Mouse (Mus musculus): Measurements from ENCODE around the gene Ppp1r1c.

The Ppp1r1c gene

DNA sequence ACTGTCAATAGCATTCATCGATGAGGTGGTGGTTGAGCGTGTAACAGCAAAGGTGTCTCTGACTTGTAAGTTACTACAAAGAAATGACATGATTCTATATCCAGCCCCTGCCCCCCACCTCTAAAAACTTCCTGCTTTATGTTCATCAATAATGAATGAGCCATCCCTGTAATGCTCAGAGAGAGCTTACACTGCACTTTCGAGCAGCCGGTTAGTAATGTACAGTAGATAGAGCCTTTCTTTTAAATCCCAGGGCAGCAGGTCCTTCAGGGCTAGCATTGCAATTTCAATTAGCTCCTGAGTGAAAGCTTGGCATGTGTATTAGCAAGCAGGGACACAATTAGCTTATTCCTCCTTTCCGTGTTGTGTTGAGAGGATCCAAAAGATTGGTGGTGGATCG lies at the start of gene Ppp1r1c:
Gene Ppp1r1c (plus strand): TSS at position 206 of the 400 bp plus-strand sequence.
- no peak for DNase-seq

DNA sequence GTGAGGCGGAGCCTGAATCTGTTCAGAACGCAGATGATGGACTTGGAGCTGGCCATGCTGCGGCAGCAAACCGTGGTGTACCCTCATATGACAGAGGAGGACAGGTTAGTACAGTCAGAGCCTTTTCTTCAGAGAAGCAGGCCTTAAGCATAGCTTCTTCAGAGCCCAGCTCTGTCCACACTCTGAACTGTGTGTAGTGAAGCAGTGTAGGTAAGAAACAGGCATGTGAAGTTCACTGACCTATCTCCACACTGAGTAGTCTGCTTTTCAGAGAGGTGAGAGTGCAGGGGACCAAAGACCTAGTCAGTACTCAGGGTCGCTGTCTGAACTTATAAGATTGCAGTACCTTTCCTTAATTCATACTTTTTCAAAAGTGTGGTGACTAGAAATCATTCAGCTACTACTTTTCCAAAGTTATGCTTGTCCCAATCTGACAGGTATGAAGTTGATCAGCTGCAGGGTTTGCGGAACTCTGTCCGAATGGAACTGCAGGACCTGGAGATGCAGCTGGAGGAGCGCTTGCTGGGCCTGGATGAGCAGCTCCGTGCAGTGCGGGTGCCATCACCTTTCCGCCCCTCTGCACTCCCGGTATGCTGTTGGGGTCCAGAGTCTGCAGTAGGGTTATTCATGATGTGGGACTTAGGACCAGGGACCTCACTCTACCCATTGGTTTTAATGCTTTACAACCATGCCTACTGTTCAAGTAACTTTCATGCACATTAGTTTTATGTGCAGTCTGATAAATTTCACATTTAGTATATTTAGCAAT lies 47.0 kb upstream of the Ppp1r1c start:
- DNase-seq = no peak

DNA sequence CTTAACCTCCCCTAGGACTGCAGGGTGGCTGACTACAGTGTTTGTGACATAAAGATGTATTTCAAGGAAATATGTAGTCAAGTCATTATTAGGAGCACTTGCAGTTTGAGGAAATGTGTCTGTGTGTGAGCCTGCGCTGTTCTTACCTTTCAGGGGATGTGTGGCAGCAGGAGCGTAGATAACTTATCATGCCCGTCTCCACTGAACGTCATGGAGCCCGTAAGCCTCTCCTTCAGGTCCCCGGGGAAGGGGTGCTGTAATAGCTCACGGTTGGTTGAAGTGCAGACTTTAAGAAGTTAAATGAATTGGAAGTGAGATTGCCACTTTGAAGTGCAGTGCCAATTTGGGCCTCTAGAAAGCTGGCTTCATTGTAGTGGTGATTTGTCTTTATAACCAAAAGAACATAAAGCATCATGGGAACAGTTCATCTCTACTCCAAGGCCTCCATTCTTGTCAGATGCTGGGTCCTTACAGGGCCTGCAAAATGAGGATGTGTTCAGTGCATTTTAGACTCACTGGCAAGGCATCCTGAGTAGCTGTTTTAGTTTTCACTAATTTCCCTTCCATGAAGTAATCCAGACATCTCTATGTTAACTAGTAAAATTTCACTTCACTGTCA lies 46.0 kb upstream of the Ppp1r1c start:
- DNase-seq = no peak

DNA sequence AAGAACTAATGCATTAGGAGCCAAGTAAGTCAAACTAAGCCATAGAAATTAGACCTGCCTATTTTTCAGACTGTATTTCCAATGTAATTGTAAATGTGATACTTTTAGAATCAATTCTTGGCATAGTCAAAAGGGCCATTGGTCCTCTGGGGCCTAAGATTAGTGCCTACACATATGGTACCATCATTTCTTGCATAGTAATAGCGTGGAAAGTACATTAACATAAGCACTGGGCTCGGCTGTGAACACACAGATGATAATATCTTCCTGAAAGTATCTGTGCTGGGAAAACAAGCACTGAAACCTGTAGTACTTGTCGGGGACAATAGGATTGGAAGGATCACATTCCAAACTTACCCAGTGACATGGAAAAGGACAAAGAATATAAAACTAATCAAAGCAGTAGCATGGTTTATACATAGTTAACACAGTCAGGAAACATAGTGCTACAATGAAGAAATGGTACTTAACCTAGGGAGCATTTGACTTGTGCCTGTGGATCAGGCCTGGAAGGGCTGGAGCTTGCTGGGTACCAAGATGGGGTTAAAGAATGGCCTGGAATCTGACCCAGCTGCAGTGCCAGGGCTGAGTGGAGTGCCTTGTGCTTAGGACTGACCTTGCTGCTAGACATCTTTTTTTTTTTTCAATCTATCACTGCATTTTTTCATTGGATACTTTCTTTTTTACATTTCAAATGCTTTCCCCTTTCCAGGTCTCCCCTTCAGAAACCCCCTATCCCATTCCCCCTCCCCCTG lies 42.9 kb upstream of the Ppp1r1c start:
- DNase-seq = no peak

DNA sequence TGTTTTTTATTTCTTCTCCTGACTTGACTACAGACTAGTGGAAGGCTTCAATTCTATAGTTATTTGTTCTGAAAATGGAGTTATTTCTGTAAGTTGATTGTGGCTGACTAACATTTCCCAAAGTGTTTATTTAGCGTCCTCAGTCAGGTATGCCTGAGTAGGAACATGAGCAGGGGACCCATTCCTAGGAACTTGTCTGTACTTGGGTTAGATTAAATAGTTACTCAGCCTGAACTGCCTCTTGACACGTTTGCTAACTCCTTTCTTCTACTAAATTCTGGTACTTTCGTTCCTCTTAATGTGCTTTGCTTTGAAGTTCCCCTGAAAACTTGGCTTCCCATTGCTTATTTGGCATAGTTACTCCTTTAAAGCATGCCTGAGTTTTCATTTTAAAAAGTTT lies 42.1 kb upstream of the Ppp1r1c start:
- DNase-seq = no peak

DNA sequence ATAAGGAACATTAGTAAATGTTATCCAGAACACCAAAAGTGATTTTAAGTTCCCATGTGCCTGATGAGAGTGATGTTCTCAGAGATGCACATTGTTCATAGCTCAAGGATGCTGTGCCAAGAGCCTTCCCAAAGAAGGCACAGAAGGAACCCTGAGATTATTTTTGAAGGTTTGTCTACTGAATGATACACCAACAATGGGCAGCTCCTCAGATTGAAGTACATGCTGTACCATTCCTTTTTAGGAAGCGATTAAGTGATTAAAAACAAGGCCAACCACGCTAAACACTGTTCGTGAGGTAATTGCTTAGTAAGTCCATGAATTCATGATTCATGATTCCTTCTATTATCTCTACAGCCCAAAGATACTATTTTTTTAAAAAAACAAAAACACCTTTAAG lies 32.3 kb upstream of the Ppp1r1c start:
- DNase-seq = no peak

DNA sequence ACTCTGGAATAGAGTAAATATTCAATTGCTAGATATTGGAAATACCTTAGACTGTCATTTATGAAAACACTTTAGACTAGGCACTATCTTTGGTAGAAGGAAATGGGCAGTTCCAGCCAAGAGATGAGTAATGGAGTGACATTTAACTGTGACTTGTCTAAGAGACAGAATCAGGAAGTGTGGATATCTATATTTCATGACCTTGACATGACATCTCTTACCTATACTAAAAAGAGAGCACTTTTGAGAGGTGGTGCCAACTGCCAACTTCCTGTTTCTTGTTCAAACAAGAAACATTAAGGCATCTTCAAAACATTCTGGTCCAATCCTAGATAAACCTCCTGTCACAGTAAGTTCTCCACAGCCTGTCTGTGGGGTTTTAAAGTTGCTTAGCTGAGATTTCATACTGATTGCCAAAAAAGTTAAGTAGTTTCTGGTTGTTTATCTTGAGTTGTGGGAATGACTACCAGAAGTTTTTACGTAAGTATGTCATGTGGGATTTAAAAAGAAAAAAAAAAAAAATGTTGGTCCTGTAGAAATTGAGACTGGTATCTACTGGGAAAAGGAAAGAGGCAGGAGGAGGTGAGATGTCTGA lies 29.8 kb upstream of the Ppp1r1c start:
- DNase-seq = no peak

DNA sequence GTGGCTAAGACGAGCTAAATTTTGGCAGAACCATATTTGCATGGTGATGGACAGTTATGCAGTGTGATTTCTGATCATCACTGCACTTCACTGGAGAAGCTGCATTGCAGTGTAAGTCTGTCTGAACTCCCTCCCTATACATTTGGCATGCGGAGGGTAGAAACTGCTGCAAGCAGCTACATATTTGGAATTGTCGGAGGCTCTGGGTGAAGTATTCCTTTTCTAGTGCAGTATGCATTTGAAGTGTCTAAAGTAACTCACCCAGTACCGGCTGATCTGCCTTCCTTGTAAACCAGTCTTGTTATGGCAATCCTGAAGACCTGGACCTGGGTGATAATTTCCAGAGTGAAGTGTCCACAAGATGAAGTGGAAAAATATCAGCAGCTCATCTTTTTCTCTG lies 25.9 kb upstream of the Ppp1r1c start:
- DNase-seq = no peak

DNA sequence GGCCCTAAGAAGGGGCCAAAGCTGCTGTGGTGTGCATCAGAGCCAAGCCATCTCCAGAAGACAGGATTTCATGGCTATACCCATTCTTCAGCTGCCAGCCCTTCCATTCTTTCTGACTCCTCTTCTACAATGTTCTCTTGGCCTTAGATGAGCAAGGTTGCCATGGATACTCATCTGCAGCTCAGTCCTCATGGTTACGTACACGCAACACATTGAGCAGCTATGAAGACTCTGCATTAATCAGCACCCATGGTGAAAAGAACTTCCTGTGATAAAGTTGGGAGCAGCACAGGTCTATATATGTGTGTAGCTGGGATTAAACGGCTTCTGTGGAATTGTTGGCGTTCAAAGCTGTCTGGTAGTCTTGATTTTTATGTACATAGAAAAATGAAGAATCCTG lies 24.3 kb upstream of the Ppp1r1c start:
- DNase-seq = no peak

DNA sequence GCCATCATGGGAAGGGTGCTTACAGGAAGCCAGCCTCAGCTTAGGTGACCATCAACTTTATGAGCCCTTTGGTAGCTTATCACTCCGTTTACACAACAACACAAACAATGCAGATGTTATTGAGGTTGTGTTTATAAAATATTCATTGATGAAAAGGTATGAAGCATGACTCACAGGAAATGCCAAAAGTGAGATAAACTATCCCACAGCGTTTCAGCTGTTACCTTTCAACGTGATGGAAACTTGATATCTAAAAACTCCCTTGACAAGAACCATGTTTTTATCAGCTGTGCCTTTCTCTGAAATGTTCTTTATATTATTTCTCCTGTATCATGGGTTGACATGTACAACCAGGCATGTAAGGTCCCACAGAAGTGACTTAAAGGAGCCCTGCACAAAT lies 16.7 kb upstream of the Ppp1r1c start:
- DNase-seq = no peak

DNA sequence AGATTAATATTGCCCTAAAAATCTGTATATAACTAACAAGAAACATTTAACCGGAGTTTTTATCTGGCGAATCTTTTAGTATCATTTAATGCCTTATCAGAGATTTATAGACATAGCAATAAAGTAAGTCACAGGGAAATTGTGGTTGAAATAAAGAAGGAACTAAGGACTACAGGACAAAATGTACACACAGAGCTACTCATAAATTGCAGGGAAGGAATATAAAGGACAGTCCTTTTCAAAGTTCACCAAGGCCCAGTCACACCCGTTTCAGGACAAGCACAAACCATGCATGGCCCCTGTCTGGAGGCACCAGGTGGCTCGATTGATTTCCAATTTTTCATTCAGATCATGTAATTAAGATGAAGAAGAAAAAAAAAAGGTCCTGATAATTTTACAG lies 12.4 kb upstream of the Ppp1r1c start:
- DNase-seq = no peak

DNA sequence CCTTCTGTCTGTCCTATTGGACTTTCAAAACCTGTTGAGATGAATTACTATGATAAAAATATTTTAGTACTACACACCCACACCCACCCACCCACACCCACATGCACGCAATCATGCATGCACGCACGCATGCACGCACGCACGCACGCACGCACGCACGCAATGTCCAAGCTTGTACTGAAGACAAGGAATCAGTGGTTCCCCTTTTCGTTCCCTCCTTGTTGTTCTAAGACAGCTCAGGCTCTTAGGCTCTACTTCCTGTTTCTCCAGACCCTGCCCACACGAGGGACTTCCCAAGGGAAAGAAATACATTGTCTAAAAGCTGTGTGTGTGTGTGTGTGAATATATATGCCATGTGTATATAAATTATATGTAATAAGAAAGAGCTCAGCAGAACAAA lies 11.6 kb upstream of the Ppp1r1c start:
- DNase-seq = no peak

DNA sequence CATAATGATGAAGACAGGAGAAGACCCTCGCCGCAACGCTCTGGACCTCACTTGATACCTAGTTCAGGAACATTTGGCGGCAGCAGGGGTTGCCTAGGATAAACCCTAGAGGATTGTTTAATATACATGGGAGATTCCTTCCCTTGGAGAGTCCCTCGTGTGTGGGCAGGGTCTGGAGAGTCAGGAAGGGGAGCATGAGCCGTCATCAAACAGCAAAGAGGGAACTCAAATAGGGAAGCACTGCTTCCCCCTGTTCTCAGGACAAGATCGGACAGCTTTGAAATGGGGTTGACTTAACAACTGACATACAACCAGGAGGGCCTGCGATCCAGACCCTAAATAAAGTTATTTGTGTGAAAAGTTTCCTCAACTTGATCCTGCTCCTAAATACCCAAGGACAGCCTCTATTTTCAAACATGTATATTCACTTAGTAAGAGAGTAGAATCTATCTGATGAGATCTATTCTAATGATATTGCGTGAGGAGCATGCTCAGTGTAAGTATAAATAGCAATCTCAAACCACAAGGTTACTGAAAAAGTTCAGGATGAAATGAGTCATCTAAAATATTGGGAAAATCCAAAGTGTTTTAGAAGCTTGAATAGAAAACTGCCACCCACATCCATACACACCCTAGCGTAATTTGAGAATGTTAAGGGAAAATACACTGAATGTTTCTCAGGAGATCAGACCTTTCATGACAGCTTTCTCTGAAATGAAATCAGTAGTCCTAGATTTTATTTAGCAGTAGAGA lies 10.9 kb upstream of the Ppp1r1c start:
- no peak for DNase-seq

DNA sequence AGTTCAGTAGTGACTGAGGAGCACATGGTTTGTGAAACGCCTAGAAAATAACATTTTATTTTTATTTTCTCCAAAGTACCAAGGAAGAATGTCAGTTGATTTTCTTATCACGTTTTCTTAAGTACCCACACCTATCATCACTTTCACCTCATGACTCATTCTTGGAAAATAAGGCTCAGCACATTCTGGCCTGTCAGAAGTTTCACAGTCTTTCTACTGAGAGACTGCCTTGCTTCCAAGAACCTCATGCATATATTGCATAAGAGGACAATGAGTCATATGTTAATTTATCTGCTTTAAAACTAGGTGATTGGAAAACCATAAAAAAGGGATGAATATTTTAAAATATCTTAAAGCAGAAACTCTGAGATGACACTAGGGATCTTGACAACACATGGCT lies 9.4 kb upstream of the Ppp1r1c start:
- DNase-seq = no peak

DNA sequence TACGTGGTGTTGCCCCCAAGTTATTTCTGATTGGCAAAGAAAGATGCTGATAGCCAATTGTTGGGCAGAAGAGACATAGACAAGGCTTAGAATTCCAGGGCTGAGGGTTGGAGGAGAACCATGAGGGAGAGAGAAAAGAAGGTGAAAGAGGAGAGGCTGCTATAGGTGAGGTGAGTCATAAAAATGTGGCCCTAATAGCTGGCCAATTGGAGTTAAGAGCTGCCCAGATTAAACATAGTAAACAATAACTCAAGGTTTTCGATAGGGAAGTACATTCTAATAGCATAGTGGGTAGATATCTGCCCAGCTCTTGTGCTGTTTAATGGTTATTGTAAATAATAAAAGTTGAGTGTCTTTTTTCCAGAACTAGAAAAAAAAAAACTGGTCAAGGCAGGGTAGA lies 2.8 kb upstream of the Ppp1r1c start:
- no peak for DNase-seq

DNA sequence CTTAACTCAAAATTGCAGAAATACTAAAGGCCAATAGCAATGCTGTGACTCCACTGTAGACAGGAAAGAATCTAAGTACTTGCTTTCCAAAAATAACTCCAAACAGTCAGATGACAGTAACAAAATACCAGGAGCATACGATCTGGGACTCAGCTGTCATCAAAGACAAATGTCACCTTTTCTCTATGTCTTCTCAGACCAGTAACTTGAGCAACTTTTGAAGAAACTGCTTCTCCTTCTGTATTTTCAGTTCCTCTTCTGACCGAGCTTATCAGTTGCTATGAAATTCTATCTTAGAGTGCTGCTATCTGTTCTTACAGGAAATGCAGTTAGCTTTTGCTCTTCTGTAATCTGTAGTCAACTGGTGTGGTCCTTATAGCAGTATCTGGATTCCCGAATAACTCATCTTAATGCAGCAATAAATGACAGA lies 6.1 kb downstream of the Ppp1r1c start:
- DNase-seq = no peak

DNA sequence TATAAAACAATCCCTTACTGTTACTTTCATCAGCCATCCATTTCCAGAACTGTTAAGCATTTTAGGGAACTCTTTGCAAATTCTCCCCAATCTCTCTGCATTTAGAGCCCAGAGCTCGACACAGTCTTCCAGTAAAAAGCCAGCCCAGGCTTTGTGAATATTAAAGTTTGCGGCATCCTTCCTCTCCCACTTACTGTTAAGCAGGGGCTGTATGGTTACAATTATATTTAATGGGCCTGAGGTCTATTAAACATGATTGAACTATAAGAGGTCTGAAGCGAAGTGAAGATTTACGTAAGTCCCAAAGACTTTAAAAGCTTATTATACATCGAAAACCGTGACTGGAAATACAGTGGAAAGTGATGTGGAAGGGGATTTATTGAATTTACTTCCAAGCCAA lies 7.2 kb downstream of the Ppp1r1c start:
- DNase-seq = no peak

DNA sequence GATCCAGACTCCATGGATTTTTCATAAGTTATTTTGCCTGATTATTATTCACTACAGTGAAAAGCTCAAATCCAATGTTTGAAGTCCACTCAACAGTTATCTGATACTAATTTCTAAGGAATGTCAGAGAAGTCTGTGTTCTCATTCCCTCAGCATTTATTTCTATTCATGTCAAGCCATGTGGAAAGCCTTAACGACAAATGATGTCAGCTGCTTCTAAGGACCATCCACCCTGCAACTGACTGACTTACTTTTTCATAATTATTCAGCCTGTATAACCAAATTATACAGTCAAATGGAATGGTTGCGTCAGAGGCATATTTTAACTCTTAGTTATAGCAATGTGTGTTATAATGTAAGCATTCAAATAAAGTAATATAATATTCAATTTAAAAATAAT lies 8.3 kb downstream of the Ppp1r1c start:
- DNase-seq = no peak

DNA sequence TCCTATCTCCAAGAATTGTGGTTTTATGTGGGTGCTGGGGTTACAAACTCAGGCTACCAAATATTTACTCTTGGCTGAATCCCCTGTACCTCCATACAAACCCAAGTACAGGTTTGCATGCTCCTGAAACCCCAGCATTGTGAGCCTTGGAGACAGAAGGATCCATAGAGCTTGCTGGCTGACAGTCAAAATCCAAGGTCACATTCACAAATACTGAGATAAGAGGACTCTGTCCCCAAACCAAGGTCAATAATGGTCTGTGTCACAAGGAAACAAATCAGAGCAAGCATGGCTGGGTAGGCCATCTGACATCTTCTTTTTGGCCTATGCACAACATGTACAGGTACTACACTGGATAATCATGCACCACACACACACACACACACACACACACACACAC lies 10.3 kb downstream of the Ppp1r1c start:
- DNase-seq = peak in 1 of 2 experiments; percentile 2

DNA sequence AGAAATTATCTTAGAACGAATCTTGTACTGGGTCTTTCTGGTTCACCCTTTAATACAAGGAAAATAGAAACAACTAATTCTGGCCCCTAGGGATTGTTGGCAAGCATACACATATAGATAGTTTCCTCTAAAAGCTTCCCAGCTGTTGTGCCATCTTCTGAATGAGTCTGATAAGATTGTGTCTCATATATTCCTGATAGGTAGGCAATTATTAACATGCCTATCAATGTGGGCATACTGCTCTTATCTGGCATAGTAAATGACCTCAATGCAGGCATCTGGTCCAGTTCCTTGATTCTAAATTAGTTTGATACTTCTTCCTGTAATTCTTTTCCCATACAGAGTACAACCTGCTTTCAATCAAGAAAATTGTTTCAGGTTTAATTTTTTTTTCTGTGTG lies 14.8 kb downstream of the Ppp1r1c start:
- DNase-seq = no peak

DNA sequence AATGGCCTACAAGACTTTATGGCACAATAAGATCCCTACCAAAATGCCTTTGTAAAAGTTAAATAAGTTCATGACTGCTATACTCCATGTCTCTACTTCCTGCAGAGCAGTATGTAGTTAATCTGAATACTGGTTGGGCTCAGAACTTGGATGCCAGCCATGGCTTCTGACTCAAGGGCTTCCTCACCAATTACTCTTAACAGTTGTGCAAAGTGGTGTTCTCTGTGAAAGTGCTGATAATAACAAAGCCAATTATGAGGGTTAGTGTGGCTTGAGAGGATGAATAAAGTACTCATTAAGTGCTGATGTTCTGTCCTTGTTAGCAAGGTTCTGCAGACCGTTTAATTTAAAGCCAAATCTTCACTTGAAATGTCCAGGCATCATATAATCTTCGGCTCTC lies 31.4 kb downstream of the Ppp1r1c start:
- peak in 1 of 2 experiments; percentile 4 for DNase-seq

DNA sequence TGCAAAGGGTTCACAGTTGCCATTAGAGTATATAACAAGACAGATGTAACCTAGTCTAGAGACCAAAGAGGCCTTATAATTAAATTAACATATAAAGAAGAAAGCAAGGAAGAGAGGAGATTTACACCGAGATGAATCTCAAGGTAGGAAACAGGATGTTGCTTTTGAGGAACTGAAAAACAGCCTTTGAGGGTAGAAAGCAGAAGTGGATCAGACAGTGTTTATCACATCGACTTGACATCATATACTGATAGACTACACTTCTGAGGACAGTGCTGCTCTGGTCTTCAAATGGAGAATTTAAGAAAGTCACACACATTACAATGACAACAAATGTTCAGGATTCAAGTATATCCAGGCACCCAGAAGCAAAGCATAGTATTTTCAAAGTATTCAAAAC lies 34.4 kb downstream of the Ppp1r1c start:
- no peak for DNase-seq

DNA sequence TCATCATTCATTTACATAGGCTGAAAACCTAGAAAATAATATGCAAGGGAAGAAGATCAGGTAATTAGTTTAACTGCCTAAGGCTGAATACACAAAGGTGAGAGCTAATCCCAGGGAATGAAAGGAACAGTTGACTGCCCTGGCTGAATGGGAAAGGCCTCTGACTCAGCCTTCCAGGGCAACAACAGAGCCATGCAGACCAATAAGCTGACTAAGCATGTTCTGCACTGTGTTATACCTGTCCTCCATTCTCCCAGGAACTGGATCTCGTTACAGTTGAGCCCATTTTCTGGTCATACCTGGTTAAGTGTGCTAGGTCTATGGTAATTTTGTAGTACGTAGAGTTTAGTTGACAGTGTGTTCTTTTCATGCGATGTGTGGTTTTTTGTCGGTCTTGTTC lies 36.6 kb downstream of the Ppp1r1c start:
- no peak for DNase-seq
